Mouse (Mus musculus) hindbrain, postnatal 0 days (tissue): Measurements from ENCODE around the gene Acoxl. TPM values are rescaled to one million over a fixed set of nuclear protein-coding genes. Genes with fewer than 3 reads are reported as not detected.

Source experiments
- ATAC-seq: fragments of 200-750 bp; cut with Nextera tagmentation; 2 replicates; pipeline ENCODE4 v1.8.0; 2017; ENCODE audit warnings: mild to moderate bottlenecking, moderate TSS enrichment, moderate library complexity
- DNase-seq: peaks from one replicate; pipeline ENCODE4 v3.0.0-alpha.2; 2015; ENCODE audit warnings: low spot score
- H3K27ac ChIP-seq: fragments of 300-500 bp; sonication (generic); 2 replicates; pipeline ENCODE4 v1.5.1; 2014; ENCODE audit warnings: mild to moderate bottlenecking
- H3K27me3 ChIP-seq: fragments of 300-500 bp; sonication (generic); 2 replicates; pipeline ENCODE4 v1.6.1; 2014; ENCODE audit warnings: low read length, mixed read lengths; ENCODE audit not compliant: insufficient read depth
- H3K36me3 ChIP-seq: fragments of 300-500 bp; sonication (generic); 2 replicates; pipeline ENCODE4 v1.6.1; 2014; ENCODE audit warnings: low read length, mixed read lengths; ENCODE audit not compliant: insufficient read depth
- H3K4me1 ChIP-seq: fragments of 300-500 bp; sonication (generic); 2 replicates; pipeline ENCODE4 v1.6.1; 2014; ENCODE audit warnings: antibody characterized with exemption, low read length, mixed read lengths; ENCODE audit not compliant: insufficient read depth
- H3K4me2 ChIP-seq: fragments of 300-500 bp; sonication (generic); 2 replicates; pipeline ENCODE4 v1.6.1; 2014; ENCODE audit warnings: low read depth, mild to moderate bottlenecking, low read length, moderate library complexity, mixed read lengths
- H3K4me3 ChIP-seq: fragments of 300-500 bp; sonication (generic); 2 replicates; pipeline ENCODE4 v1.5.1; 2014; ENCODE audit warnings: low read length
- H3K9ac ChIP-seq: fragments of 300-500 bp; sonication (generic); replicated peaks from 2 replicates; pipeline ENCODE4 v1.6.1; 2014; ENCODE audit warnings: mild to moderate bottlenecking, low read length, moderate library complexity, mixed read lengths
- H3K9me3 ChIP-seq: fragments of 300-500 bp; sonication (generic); 2 replicates; pipeline ENCODE4 v1.6.1; 2016; ENCODE audit warnings: low read length, mixed read lengths
- CTCF ChIP-seq: IDR thresholded peaks from 2 replicates; pipeline ENCODE4 v1.5.1; 2016; ENCODE audit warnings: antibody characterized with exemption, control low read depth, low read depth
- WGBS: fragments of 180-500 bp; shearing (Covaris S2); extraction: QIAGEN DNeasy Blood & Tissue Kit; methylation state at CpG from one replicate; pipeline ENCODE4 v1.1.7; 2014; 5-methylcytosine and 5-hydroxymethylcytosine counted together
- polyA plus RNA-seq: library from polyadenylated mRNA; unstranded; fragments of >200 nt; fragmentation: Nextera tagmentation; extraction: Ambion mirVana; gene quantifications from 2 replicates; pipeline ENCODE4 v1.2.1, GENCODE M21; 2015
- total RNA-seq: library from RNA; depleted of rRNA; stranded (reverse); fragments of >200 nt; gene quantifications from 2 replicates; pipeline ENCODE4 v1.2.3, GENCODE M21; 2014

The Acoxl gene
- total and polyA plus RNA-seq, 2 experiments from 2014 or later, result 0.29 to 0.47 TPM

- H3K9ac ChIP-seq, result no peak overlapping the region
- ATAC-seq (no peak), DNase-seq (no peak)
- H3K9me3 ChIP-seq, result no peaks in the 10 kb centered on the region
- H3K27ac ChIP-seq, result no peak overlapping the region
- no peak for TF ChIP-seq CTCF
- no peaks in the 10 kb centered on the region for H3K36me3 ChIP-seq
- 73% methylated on average over 4 of the region's 4 CpGs for WGBS
- no peaks in the 10 kb centered on the region for H3K27me3 ChIP-seq
- H3K4me2 ChIP-seq, result no peak overlapping the region
- no peaks in the 10 kb centered on the region for H3K4me1 ChIP-seq
- H3K4me3 ChIP-seq, result no peak overlapping the region
Measured at GRCm38 (mm10) chr2:127909790-127910189, 71.1 kb downstream of the Acoxl start.

GRCm38 (mm10) chr2:127911579-127911978 is 72.9 kb downstream of the Acoxl start:
- no peak overlapping the region for H3K4me3 ChIP-seq
- no peaks in the 10 kb centered on the region for H3K36me3 ChIP-seq
- DNase-seq, result no peak
- ATAC-seq, result no peak
- no peaks in the 10 kb centered on the region for H3K27me3 ChIP-seq
- H3K27ac ChIP-seq, result no peak overlapping the region
- H3K9me3 ChIP-seq, result no peaks in the 10 kb centered on the region
- H3K4me2 ChIP-seq, result no peak overlapping the region
- H3K9ac ChIP-seq, result no peak overlapping the region
- no peak for TF ChIP-seq CTCF
- WGBS, result 87% methylated on average over 3 of the region's 3 CpGs
- H3K4me1 ChIP-seq, result no peaks in the 10 kb centered on the region

GRCm38 (mm10) chr2:127914047-127914446 is 75.4 kb downstream of the Acoxl start:
- 74% methylated on average over 5 of the region's 5 CpGs for WGBS
- ATAC-seq (no peak), DNase-seq (no peak)
- H3K27ac ChIP-seq, result no peak overlapping the region
- H3K9ac ChIP-seq, result no peak overlapping the region
- no peaks in the 10 kb centered on the region for H3K4me1 ChIP-seq
- TF ChIP-seq CTCF, result no peak
- no peaks in the 10 kb centered on the region for H3K27me3 ChIP-seq
- H3K4me3 ChIP-seq, result no peak overlapping the region
- no peak overlapping the region for H3K4me2 ChIP-seq
- H3K36me3 ChIP-seq, result no peaks in the 10 kb centered on the region
- H3K9me3 ChIP-seq, result no peaks in the 10 kb centered on the region

GRCm38 (mm10) chr2:127916804-127917410 is 78.2 kb downstream of the Acoxl start:
- ATAC-seq, result no peak
- no peak for DNase-seq
- 65% methylated on average over 7 of the region's 7 CpGs for WGBS
- Histone ChIP-seq H3K4me1 (no peaks in the 10 kb centered on the region), H3K36me3 (no peaks in the 10 kb centered on the region), H3K27ac (no peak overlapping the region), H3K27me3 (no peaks in the 10 kb centered on the region), H3K9ac (no peak overlapping the region), H3K4me2 (no peak overlapping the region), H3K4me3 (no peak overlapping the region), H3K9me3 (no peaks in the 10 kb centered on the region)
- TF ChIP-seq CTCF, result no peak

GRCm38 (mm10) chr2:127919740-127920139 is 81.1 kb downstream of the Acoxl start:
- no peak overlapping the region for H3K27ac ChIP-seq
- DNase-seq (no peak), ATAC-seq (no peak)
- no peaks in the 10 kb centered on the region for H3K27me3 ChIP-seq
- 91% methylated on average over 1 of the region's 1 CpGs for WGBS
- no peaks in the 10 kb centered on the region for H3K9me3 ChIP-seq
- H3K4me2 ChIP-seq, result no peak overlapping the region
- H3K4me1 ChIP-seq, result no peaks in the 10 kb centered on the region
- H3K36me3 ChIP-seq, result no peaks in the 10 kb centered on the region
- H3K4me3 ChIP-seq, result no peak overlapping the region
- TF ChIP-seq CTCF, result no peak
- no peak overlapping the region for H3K9ac ChIP-seq

- WGBS, result 59% methylated on average over 22 of the region's 22 CpGs
- no peak overlapping the region for H3K9ac ChIP-seq
- H3K27me3 ChIP-seq, result no peaks in the 10 kb centered on the region
- no peak for ATAC-seq
- H3K4me2 ChIP-seq, result no peak overlapping the region
- no peak for DNase-seq
- H3K4me3 ChIP-seq, result no peak overlapping the region
- no peaks in the 10 kb centered on the region for H3K36me3 ChIP-seq
- H3K27ac ChIP-seq, result no peak overlapping the region
- no peak for TF ChIP-seq CTCF
- H3K9me3 ChIP-seq, result no peaks in the 10 kb centered on the region
- H3K4me1 ChIP-seq, result no peaks in the 10 kb centered on the region
Measured at GRCm38 (mm10) chr2:127922036-127922901, 83.6 kb downstream of the Acoxl start.

- DNase-seq (no peak), ATAC-seq (no peak)
- no peak for TF ChIP-seq CTCF
- H3K4me2 ChIP-seq, result no peak overlapping the region
- no peak overlapping the region for H3K4me3 ChIP-seq
- H3K9ac ChIP-seq, result no peak overlapping the region
- no peaks in the 10 kb centered on the region for H3K4me1 ChIP-seq
- H3K9me3 ChIP-seq, result no peaks in the 10 kb centered on the region
- H3K36me3 ChIP-seq, result no peaks in the 10 kb centered on the region
- WGBS, result 79% methylated on average over 5 of the region's 5 CpGs
- H3K27me3 ChIP-seq, result no peaks in the 10 kb centered on the region
- no peak overlapping the region for H3K27ac ChIP-seq
Measured at GRCm38 (mm10) chr2:127923077-127923680, 84.5 kb downstream of the Acoxl start.
